Mouse (Mus musculus): Measurements from ENCODE around the gene Hbq1a. TPM values are rescaled to one million over a fixed set of nuclear protein-coding genes. Genes with fewer than 3 reads are reported as not detected.

Gene Hbq1a
- total and polyA plus RNA-seq, 3 experiments: 0.29 to 0.46 TPM; not detected in 1

- TF ChIP-seq ZNF384 (IDR thresholded peaks at IDR 0.05; ENCODE audit: low read depth, low read length): no peak
- TF ChIP-seq GATA1 (IDR thresholded peaks at IDR 0.05; ENCODE audit: low read depth, low read length): no peak
- no peak for TF ChIP-seq E2F4 (IDR thresholded peaks at IDR 0.05; ENCODE audit: borderline replicate concordance, low read depth, low read length)
- no peak for TF ChIP-seq KAT2A (conservative IDR thresholded peaks at IDR 0.05; ENCODE audit: low read depth, low read length)
- no peak for TF ChIP-seq ELF1 (IDR thresholded peaks at IDR 0.05; ENCODE audit: low read depth, low read length)
- TF ChIP-seq MYB (IDR thresholded peaks at IDR 0.05; ENCODE audit: low read depth, low read length): no peak
- no peak for TF ChIP-seq MXI1 (IDR thresholded peaks at IDR 0.05; ENCODE audit: low read depth, low read length)
- no peak for TF ChIP-seq ZKSCAN1 (IDR thresholded peaks at IDR 0.05; ENCODE audit: low read depth, low read length)
- no peak for TF ChIP-seq GABPA (IDR thresholded peaks at IDR 0.05; ENCODE audit: low read depth, low read length)
- TF ChIP-seq HCFC1 (IDR thresholded peaks at IDR 0.05; ENCODE audit: low read depth, low read length): no peak
- no peak for TF ChIP-seq USF1 (IDR thresholded peaks at IDR 0.05; ENCODE audit: low read depth, low read length)
- no peak for TF ChIP-seq MEF2A (IDR thresholded peaks at IDR 0.05; ENCODE audit: extremely low read depth, insufficient replicate concordance, low read depth, low read length, poor library complexity, severe bottlenecking)
- TF ChIP-seq POLR2AphosphoS5 (IDR thresholded peaks at IDR 0.05; ENCODE audit: borderline replicate concordance, low read depth, low read length): no peak
- TF ChIP-seq ZMIZ1 (IDR thresholded peaks at IDR 0.05; ENCODE audit: low read depth, low read length): no peak
- TF ChIP-seq JUND (IDR thresholded peaks at IDR 0.05; ENCODE audit: low read depth, low read length): no peak
- TF ChIP-seq MAZ (IDR thresholded peaks at IDR 0.05; ENCODE audit: low read depth, low read length): no peak
- no peak for TF ChIP-seq UBTF (IDR thresholded peaks at IDR 0.05; ENCODE audit: borderline replicate concordance, insufficient read depth, low read depth, low read length)
These were observed 33.7 kb upstream of the Hbq1a start for GRCm38 (mm10) chr11:32266194-32266593.

GRCm38 (mm10) chr11:32266776-32267175, 33.1 kb upstream of the Hbq1a start:
- Histone ChIP-seq H3K27ac (ENCODE audit: control insufficient read depth, low read depth, low read length) (peak overlapping the region; percentile 80), H3K4me3 (ENCODE audit: control insufficient read depth in 1 of 2, insufficient read depth in 1 of 2, low read depth in 2 of 2, low read length in 2 of 2) (peak overlapping the region; percentile 89 to 96), H3K79me2 (ENCODE audit: control insufficient read depth, insufficient read depth, low read length, poor library complexity) (peaks cover 5% of the 10 kb centered on the region), H3K9ac (ENCODE audit: control insufficient read depth, low read depth, low read length, poor library complexity, severe bottlenecking) (peak overlapping the region; percentile 94), H3K27me3 (ENCODE audit: control insufficient read depth in 1 of 2, insufficient read depth in 2 of 2, low read length in 2 of 2) (no peaks in the 10 kb centered on the region), H3K36me3 (ENCODE audit: control insufficient read depth in 1 of 2, insufficient read depth in 2 of 2, low read length in 2 of 2) (peaks cover 0 to 48% of the 10 kb centered on the region in 2 experiments; a peak in 2 of 4 replicates), H3K4me1 (ENCODE audit: control insufficient read depth in 1 of 2, insufficient read depth in 2 of 2, low read length in 2 of 2) (peaks cover 28 to 47% of the 10 kb centered on the region in 2 experiments), H3K9me3 (replicated peaks; ENCODE audit: insufficient read depth, low read length) (no peaks in the 10 kb centered on the region)
- TF ChIP-seq GATA1 (IDR thresholded peaks at IDR 0.05; ENCODE audit: low read depth, low read length): no peak
- TF ChIP-seq UBTF (IDR thresholded peaks at IDR 0.05; ENCODE audit: borderline replicate concordance, insufficient read depth, low read depth, low read length): no peak
- no peak for TF ChIP-seq MXI1 (IDR thresholded peaks at IDR 0.05; ENCODE audit: low read depth, low read length)
- no peak for TF ChIP-seq POLR2AphosphoS2 (IDR thresholded peaks at IDR 0.05; ENCODE audit: low read length)
- TF ChIP-seq E2F4 (IDR thresholded peaks at IDR 0.05; ENCODE audit: borderline replicate concordance, low read depth, low read length): no peak
- no peak for TF ChIP-seq NELFE (IDR thresholded peaks at IDR 0.05; ENCODE audit: low read depth, low read length)
- no peak for TF ChIP-seq CHD1 (IDR thresholded peaks at IDR 0.05; ENCODE audit: low read depth, low read length)
- no peak for TF ChIP-seq TCF12 (IDR thresholded peaks at IDR 0.05; ENCODE audit: low read depth, low read length)
- TF ChIP-seq TBP (IDR thresholded peaks at IDR 0.05; ENCODE audit: low read depth, low read length): no peak
- no peak for TF ChIP-seq MYC (IDR thresholded peaks at IDR 0.05; ENCODE audit: low read depth, low read length)
- no peak for TF ChIP-seq BHLHE40 (IDR thresholded peaks at IDR 0.05; ENCODE audit: borderline replicate concordance, low read depth, low read length)
- no peak for TF ChIP-seq EP300 (IDR thresholded peaks at IDR 0.05; ENCODE audit: low read depth in 1 of 2, low read length in 2 of 2)
- no peak for TF ChIP-seq RCOR1 (IDR thresholded peaks at IDR 0.05; ENCODE audit: low read depth, low read length)
- no peak for TF ChIP-seq CHD2 (IDR thresholded peaks at IDR 0.05; ENCODE audit: low read length)
- TF ChIP-seq SIN3A (IDR thresholded peaks at IDR 0.05; ENCODE audit: low read length): no peak
- no peak for TF ChIP-seq POLR2AphosphoS5 (IDR thresholded peaks at IDR 0.05; ENCODE audit: borderline replicate concordance, low read depth, low read length)
- no peak for TF ChIP-seq MAFK (IDR thresholded peaks at IDR 0.05; ENCODE audit: borderline replicate concordance, low read depth, low read length)
- TF ChIP-seq HCFC1 (IDR thresholded peaks at IDR 0.05; ENCODE audit: low read depth, low read length): no peak
- no peak for TF ChIP-seq MEF2A (IDR thresholded peaks at IDR 0.05; ENCODE audit: extremely low read depth, insufficient replicate concordance, low read depth, low read length, poor library complexity, severe bottlenecking)
- no peak for TF ChIP-seq MAX (IDR thresholded peaks at IDR 0.05; ENCODE audit: low read length)
- DNase-seq (ENCODE audit: low read depth, low spot score): no peak

More at GRCm38 (mm10) chr11:32266194-32266593, 33.7 kb upstream of the Hbq1a start:
- peaks cover 0 to 48% of the 10 kb centered on the region in 2 experiments; a peak in 2 of 4 replicates for H3K36me3 ChIP-seq (ENCODE audit: control insufficient read depth in 1 of 2, insufficient read depth in 2 of 2, low read length in 2 of 2)
- H3K27ac ChIP-seq (ENCODE audit: control insufficient read depth, low read depth, low read length): no peak overlapping the region
- H3K4me1 ChIP-seq (ENCODE audit: control insufficient read depth in 1 of 2, insufficient read depth in 2 of 2, low read length in 2 of 2): peaks cover 28 to 47% of the 10 kb centered on the region in 2 experiments
- no peak overlapping the region for H3K4me3 ChIP-seq (ENCODE audit: control insufficient read depth in 1 of 2, insufficient read depth in 1 of 2, low read depth in 2 of 2, low read length in 2 of 2)
- H3K9me3 ChIP-seq (replicated peaks; ENCODE audit: insufficient read depth, low read length): no peaks in the 10 kb centered on the region
- no peak overlapping the region for H3K9ac ChIP-seq (ENCODE audit: control insufficient read depth, low read depth, low read length, poor library complexity, severe bottlenecking)
- DNase-seq (ENCODE audit: low read depth, low spot score): no peak
- no peaks in the 10 kb centered on the region for H3K27me3 ChIP-seq (ENCODE audit: control insufficient read depth in 1 of 2, insufficient read depth in 2 of 2, low read length in 2 of 2)
- peaks cover 5% of the 10 kb centered on the region for H3K79me2 ChIP-seq (ENCODE audit: control insufficient read depth, insufficient read depth, low read length, poor library complexity)

All from MEL (cell line).